Mouse (Mus musculus) induced T-regulatory cell, adult 2 months (primary cell): ENCODE data around the gene Fgl2.

ENCODE experiments used
- DNase-seq: peaks from one replicate; pipeline ENCODE4 v3.0.0-alpha.2; 2012; ENCODE audit warnings: low read depth

Gene Fgl2

GRCm38 (mm10) chr5:21384252-21384960, 12.0 kb downstream of the Fgl2 start:
- peak; percentile 61 for DNase-seq

- DNase-seq, result peak; percentile 72
These were observed 12.5 kb downstream of the Fgl2 start for GRCm38 (mm10) chr5:21384976-21385375.

GRCm38 (mm10) chr5:21386432-21386831, 14.0 kb downstream of the Fgl2 start:
- DNase-seq, result no peak

DNA sequence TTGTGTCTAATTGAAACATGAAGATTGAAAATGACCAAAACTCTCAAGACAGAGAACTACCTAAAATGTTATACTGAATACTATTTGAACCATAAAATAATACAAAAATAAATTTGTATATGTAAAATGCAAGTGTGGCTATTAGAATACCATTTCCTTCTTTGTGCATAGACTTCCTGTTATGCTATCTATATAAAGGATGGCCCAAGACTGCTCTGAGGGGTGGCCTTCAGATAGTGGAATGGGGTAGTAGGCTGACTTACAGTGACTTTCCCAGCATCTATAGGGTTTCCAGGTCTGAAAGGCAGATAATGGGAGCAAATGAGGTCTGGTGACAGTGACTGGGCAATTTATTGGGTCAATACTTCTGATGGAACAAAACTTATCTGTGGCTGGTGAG, 14.9 kb downstream of the Fgl2 start:
- DNase-seq, result no peak

DNA sequence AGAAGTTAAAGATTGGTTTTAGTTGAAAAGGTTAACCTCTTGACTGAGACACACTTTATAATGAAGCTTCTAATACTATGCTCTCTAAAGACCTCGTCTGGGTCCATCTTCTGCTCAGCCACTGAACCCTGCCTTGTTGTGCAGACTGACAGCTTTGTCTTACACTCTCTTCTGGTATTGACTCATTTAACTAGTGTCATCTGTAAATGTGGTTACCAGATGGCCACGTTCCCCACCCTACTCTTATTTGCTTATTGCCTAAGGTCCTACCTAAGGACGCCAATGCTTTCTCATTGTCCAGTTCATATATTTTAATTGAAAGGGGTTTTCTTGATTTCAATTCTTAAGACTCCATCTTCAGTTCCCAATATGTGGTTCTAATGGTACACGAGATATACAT, 16.4 kb downstream of the Fgl2 start:
- no peak for DNase-seq

DNA sequence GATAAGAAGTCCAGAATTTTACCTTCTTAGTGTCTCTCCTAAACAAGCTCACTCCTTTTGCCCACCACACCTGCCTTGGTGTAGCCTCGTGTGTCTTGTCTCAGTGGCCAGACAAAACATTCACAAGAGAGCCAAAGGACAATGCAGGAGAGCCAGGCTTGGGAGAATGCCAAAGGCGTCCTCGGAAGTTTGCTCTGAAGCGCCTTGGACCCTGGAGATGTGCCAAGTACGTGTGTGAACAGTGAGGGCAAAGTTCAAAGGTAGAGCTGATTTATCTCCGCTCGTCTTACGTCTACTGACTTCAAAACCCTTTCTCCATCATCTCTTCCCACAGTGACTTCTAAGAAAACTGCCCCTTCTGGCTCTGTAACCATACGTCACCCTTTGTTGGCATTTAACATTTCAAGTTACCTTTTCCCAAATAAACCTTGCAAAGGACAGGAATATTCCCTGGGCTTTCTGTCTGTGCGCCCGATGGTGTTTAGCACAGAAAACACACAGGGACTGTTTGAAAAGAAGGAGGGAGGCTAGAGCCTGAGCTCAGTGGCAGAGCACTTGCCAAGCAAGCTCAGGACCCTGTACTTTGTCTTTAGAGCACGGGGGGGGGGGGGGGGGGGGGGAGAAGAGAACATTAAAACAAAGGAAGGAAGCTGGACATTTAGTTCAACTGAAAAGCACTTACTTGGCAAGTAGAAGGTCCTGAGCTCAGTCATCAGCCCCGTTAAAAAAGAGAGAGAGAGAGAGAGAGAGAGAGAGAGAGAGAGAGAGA, 19.4 kb downstream of the Fgl2 start:
- no peak for DNase-seq

DNA sequence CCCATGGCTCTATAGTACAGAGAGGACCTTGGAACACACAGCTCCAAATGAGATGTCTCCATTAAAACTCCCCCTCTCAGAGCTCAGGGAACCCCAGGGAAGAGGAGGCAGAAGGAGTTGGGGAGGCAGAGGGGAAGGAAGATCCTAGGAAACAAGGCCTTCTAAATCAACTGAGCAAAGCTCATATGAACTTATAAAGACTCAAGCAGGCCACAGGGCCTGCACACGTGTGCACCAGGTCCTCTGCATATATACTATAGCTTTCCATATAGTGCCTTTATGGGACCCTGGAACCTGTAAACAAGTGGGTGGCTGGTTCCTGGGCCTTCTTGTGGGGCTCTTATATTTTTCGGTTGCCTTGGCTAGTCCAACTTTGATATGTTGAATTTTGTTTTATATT, 22.1 kb downstream of the Fgl2 start:
- DNase-seq, result no peak

GRCm38 (mm10) chr5:21395205-21395840, 22.9 kb downstream of the Fgl2 start:
- DNase-seq, result no peak

GRCm38 (mm10) chr5:21411261-21411666, 38.8 kb downstream of the Fgl2 start:
- peak; percentile 96 for DNase-seq

DNA sequence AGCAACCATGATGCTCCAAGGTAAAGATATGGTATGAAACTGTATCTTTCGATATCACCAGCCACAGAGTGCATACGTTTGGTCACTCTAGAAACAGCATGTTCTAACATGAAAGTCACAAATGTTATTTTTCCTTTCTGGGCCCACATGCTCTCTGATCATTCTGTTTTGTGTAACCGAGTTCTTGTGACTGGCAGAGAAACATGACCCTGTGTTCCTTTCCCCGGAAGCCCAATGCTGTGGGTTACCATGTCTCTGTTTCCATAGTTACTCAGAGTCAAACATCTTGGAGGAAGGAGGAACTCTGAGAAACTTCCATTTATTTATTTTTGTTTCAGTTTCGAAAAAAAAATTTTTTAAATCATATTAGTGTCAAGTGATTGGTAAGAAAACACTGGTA, 39.6 kb downstream of the Fgl2 start:
- peak; percentile 88 for DNase-seq

DNA sequence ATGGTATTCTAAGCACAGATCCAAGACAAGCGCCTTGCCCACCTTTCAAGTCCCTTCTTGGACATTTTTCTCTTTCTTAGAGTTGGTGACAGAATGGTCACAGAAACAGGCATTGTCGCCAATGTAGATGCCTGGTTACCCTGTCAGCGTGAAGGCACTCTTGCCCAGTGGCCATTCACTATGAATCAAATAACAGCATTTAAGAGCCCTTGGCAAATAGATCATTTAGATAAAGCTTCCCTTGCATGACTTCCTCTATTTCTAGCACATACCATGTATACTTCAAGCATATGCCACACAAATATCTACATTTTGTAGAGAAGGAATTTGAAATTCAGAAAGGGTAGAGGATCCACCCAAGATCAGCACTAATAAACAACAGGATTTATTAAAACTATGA, 40.9 kb downstream of the Fgl2 start:
- DNase-seq, result no peak

- peak; percentile 73 for DNase-seq
These were observed 41.8 kb downstream of the Fgl2 start for GRCm38 (mm10) chr5:21414116-21414820.

- DNase-seq, result peak; percentile 53
These were observed 46.2 kb downstream of the Fgl2 start for GRCm38 (mm10) chr5:21418613-21419012.

DNA sequence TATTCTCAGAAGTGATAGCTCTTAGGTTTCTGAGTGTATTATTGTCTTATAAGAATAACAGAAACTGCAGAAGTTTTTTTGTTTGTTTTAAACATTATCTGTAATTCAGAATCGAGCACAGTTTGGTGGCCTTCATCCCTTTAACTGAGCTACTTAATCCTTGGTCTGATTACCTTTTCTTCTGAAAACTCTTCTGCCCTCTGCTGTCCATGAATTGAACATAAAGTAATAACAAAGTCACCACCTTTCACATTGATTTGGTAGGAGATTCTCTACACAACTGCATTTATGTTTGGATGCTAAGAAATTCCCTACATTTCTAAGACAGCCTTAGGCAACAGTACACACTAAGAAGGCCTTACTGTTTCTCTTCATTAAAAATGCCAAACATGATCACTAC, 48.2 kb downstream of the Fgl2 start:
- DNase-seq, result peak; percentile 84

- DNase-seq, result peak; percentile 97
These were observed 52.5 kb downstream of the Fgl2 start, which contains the start of the genes Ccdc146 and Fam185a for GRCm38 (mm10) chr5:21424614-21425602. Gene Ccdc146, minus strand, starts transcription at chr5:21424677. Gene Fam185a, plus strand, starts transcription at chr5:21424958.

GRCm38 (mm10) chr5:21426666-21427065, 54.2 kb downstream of the Fgl2 start:
- DNase-seq, result no peak
